Mouse (Mus musculus) neural tube, embryonic 14.5 days (tissue): ENCODE results near the gene Acacb. TPM values are rescaled to one million over a fixed set of nuclear protein-coding genes. Genes with fewer than 3 reads are reported as not detected.

Source experiments
- ATAC-seq: fragments of 200-750 bp; cut with Nextera tagmentation; 2 replicates; pipeline ENCODE4 v1.8.0; 2017; ENCODE audit warnings: low read depth, mild to moderate bottlenecking, moderate TSS enrichment, moderate library complexity
- H3K27ac ChIP-seq: fragments of 300-500 bp; sonication (generic); 2 replicates; pipeline ENCODE4 v1.5.1; 2014; ENCODE audit warnings: low read depth, mild to moderate bottlenecking, control low read depth, low read length, moderate library complexity, mixed read lengths
- H3K27me3 ChIP-seq: fragments of 300-500 bp; sonication (generic); 2 replicates; pipeline ENCODE4 v1.6.1; 2014; ENCODE audit warnings: low read length; ENCODE audit not compliant: control insufficient read depth, insufficient read depth
- H3K36me3 ChIP-seq: fragments of 300-500 bp; sonication (generic); 2 replicates; pipeline ENCODE4 v1.6.1; 2014; ENCODE audit warnings: low read length, mixed read lengths; ENCODE audit not compliant: control insufficient read depth, insufficient read depth
- H3K4me1 ChIP-seq: fragments of 300-500 bp; sonication (generic); 2 replicates; pipeline ENCODE4 v1.6.1; 2014; ENCODE audit warnings: low read length; ENCODE audit not compliant: control insufficient read depth, insufficient read depth
- H3K4me2 ChIP-seq: fragments of 300-500 bp; sonication (generic); 2 replicates; pipeline ENCODE4 v1.6.1; 2014; ENCODE audit warnings: mild to moderate bottlenecking, low read depth, low read length, control low read depth
- H3K4me3 ChIP-seq: fragments of 300-500 bp; sonication (generic); 2 replicates; pipeline ENCODE4 v1.5.1; 2014; ENCODE audit warnings: low read depth, low read length, control low read depth, mixed read lengths
- H3K9ac ChIP-seq: fragments of 300-500 bp; sonication (generic); replicated peaks from 2 replicates; pipeline ENCODE4 v1.6.1; 2014; ENCODE audit warnings: low read depth, mild to moderate bottlenecking, control low read depth, low read length, mixed read lengths
- H3K9me3 ChIP-seq: fragments of 300-500 bp; sonication (generic); 2 replicates; pipeline ENCODE4 v1.6.1; 2016; ENCODE audit warnings: low read length; ENCODE audit not compliant: control insufficient read depth
- WGBS: fragments of 180-500 bp; shearing (Covaris S2); extraction: QIAGEN DNeasy Blood & Tissue Kit; methylation state at CpG from one replicate; pipeline ENCODE4 v1.1.7; 2014; 5-methylcytosine and 5-hydroxymethylcytosine counted together
- polyA plus RNA-seq: library from polyadenylated mRNA; unstranded; fragments of >200 nt; fragmentation: Nextera tagmentation; extraction: Ambion mirVana; gene quantifications from 2 replicates; pipeline ENCODE4 v1.2.1, GENCODE M21; 2014

Acacb gene
- polyA plus RNA-seq, 1 experiment from 2014 or later = 4.8 TPM

- WGBS = 90% methylated on average over 11 of the region's 11 CpGs
- Histone ChIP-seq H3K4me3 (no peak overlapping the region), H3K27ac (no peak overlapping the region), H3K9me3 (no peaks in the 10 kb centered on the region), H3K9ac (no peak overlapping the region), H3K27me3 (no peaks in the 10 kb centered on the region; the same call in 1 of the 2 replicates), H3K4me1 (peaks cover 6% of the 10 kb centered on the region; the same call in 1 of the 2 replicates), H3K36me3 (no peaks in the 10 kb centered on the region), H3K4me2 (no peak overlapping the region)
- no peak for ATAC-seq
Observed at GRCm38 (mm10) chr5:114179541-114179940, 33.2 kb downstream of the Acacb start.

- H3K4me1 ChIP-seq = no peaks in the 10 kb centered on the region
- H3K27me3 ChIP-seq = no peaks in the 10 kb centered on the region
- no peak overlapping the region for H3K4me3 ChIP-seq
- ATAC-seq = no peak
- no peaks in the 10 kb centered on the region for H3K36me3 ChIP-seq
- WGBS = 100% methylated on average over 2 of the region's 2 CpGs
- no peak overlapping the region for H3K9ac ChIP-seq
- H3K4me2 ChIP-seq = no peak overlapping the region
- H3K27ac ChIP-seq = no peak overlapping the region
- H3K9me3 ChIP-seq = no peaks in the 10 kb centered on the region
Observed at GRCm38 (mm10) chr5:114183493-114183892, 37.2 kb downstream of the Acacb start.

- Histone ChIP-seq H3K4me2 (no peak overlapping the region), H3K27me3 (no peaks in the 10 kb centered on the region), H3K36me3 (no peaks in the 10 kb centered on the region), H3K4me1 (no peaks in the 10 kb centered on the region), H3K9ac (no peak overlapping the region), H3K4me3 (no peak overlapping the region), H3K27ac (no peak overlapping the region), H3K9me3 (no peaks in the 10 kb centered on the region)
- ATAC-seq = no peak
- 71% methylated on average over 2 of the region's 2 CpGs for WGBS
Observed at GRCm38 (mm10) chr5:114187108-114187507, 40.8 kb downstream of the Acacb start.

- Histone ChIP-seq H3K9me3 (no peaks in the 10 kb centered on the region), H3K27ac (no peak overlapping the region), H3K4me1 (no peaks in the 10 kb centered on the region), H3K4me3 (no peak overlapping the region), H3K9ac (no peak overlapping the region), H3K4me2 (no peak overlapping the region), H3K27me3 (no peaks in the 10 kb centered on the region), H3K36me3 (no peaks in the 10 kb centered on the region)
- ATAC-seq = no peak
- WGBS = 83% methylated on average over 12 of the region's 12 CpGs
Observed at GRCm38 (mm10) chr5:114188900-114189464, 42.6 kb downstream of the Acacb start.

GRCm38 (mm10) chr5:114194161-114194560 lies 47.8 kb downstream of the Acacb start:
- H3K9me3 ChIP-seq = no peaks in the 10 kb centered on the region
- H3K36me3 ChIP-seq = no peaks in the 10 kb centered on the region
- no peak for ATAC-seq
- no peak overlapping the region for H3K27ac ChIP-seq
- no peak overlapping the region for H3K9ac ChIP-seq
- 86% methylated on average over 11 of the region's 11 CpGs for WGBS
- H3K27me3 ChIP-seq = no peaks in the 10 kb centered on the region
- no peak overlapping the region for H3K4me3 ChIP-seq
- no peak overlapping the region for H3K4me2 ChIP-seq
- H3K4me1 ChIP-seq = no peaks in the 10 kb centered on the region

GRCm38 (mm10) chr5:114199116-114199777 lies 52.9 kb downstream of the Acacb start:
- no peak overlapping the region for H3K9ac ChIP-seq
- no peaks in the 10 kb centered on the region for H3K36me3 ChIP-seq
- H3K4me1 ChIP-seq = no peaks in the 10 kb centered on the region
- H3K4me3 ChIP-seq = no peak overlapping the region
- H3K4me2 ChIP-seq = no peak overlapping the region
- ATAC-seq = no peak
- no peaks in the 10 kb centered on the region for H3K9me3 ChIP-seq
- no peak overlapping the region for H3K27ac ChIP-seq
- WGBS = 26% methylated on average over 13 of the region's 13 CpGs
- H3K27me3 ChIP-seq = no peaks in the 10 kb centered on the region

- Histone ChIP-seq H3K27ac (no peak overlapping the region), H3K27me3 (no peaks in the 10 kb centered on the region), H3K4me1 (no peaks in the 10 kb centered on the region), H3K36me3 (no peaks in the 10 kb centered on the region), H3K9me3 (no peaks in the 10 kb centered on the region), H3K9ac (no peak overlapping the region), H3K4me3 (no peak overlapping the region), H3K4me2 (no peak overlapping the region)
- 91% methylated on average over 2 of the region's 2 CpGs for WGBS
- ATAC-seq = no peak
Observed at GRCm38 (mm10) chr5:114206158-114206557, 59.8 kb downstream of the Acacb start.

- Histone ChIP-seq H3K27me3 (no peaks in the 10 kb centered on the region), H3K27ac (no peak overlapping the region), H3K4me3 (no peak overlapping the region), H3K9ac (no peak overlapping the region), H3K4me2 (no peak overlapping the region), H3K4me1 (no peaks in the 10 kb centered on the region), H3K36me3 (no peaks in the 10 kb centered on the region), H3K9me3 (no peaks in the 10 kb centered on the region)
- WGBS = 72% methylated on average over 10 of the region's 10 CpGs
- ATAC-seq = no peak
Observed at GRCm38 (mm10) chr5:114213183-114213582, 66.8 kb downstream of the Acacb start.

- H3K4me3 ChIP-seq = no peak overlapping the region
- no peak overlapping the region for H3K4me2 ChIP-seq
- no peaks in the 10 kb centered on the region for H3K9me3 ChIP-seq
- no peaks in the 10 kb centered on the region for H3K36me3 ChIP-seq
- ATAC-seq = no peak
- H3K27me3 ChIP-seq = no peaks in the 10 kb centered on the region
- no peak overlapping the region for H3K9ac ChIP-seq
- H3K4me1 ChIP-seq = no peaks in the 10 kb centered on the region
- H3K27ac ChIP-seq = no peak overlapping the region
- WGBS = 89% methylated on average over 14 of the region's 14 CpGs
Observed at GRCm38 (mm10) chr5:114218771-114219170, 72.4 kb downstream of the Acacb start.
